Mouse (Mus musculus) liver, embryonic 14.5 days (tissue): ENCODE results near the gene Masp2. TPM values are rescaled to one million over a fixed set of nuclear protein-coding genes. Genes with fewer than 3 reads are reported as not detected.

ENCODE experiments used
- ATAC-seq: fragments of 200-750 bp; cut with Nextera tagmentation; 2 replicates; pipeline ENCODE4 v1.8.0; 2017; ENCODE audit warnings: moderate number of reproducible peaks, mild to moderate bottlenecking, moderate library complexity; ENCODE audit not compliant: insufficient read depth
- DNase-seq, 3 experiments: peaks; one replicate each; pipeline ENCODE4 v3.0.0-alpha.2; 2012 to 2013; ENCODE audit warnings: low read depth in 3 of 3, low spot score in 3 of 3
- H3K27ac ChIP-seq: fragments of 300-500 bp; sonication (generic); 2 replicates; pipeline ENCODE4 v1.5.1; 2014; ENCODE audit warnings: moderate library complexity, mild to moderate bottlenecking, control low read depth, inconsistent platforms
- H3K27me3 ChIP-seq: fragments of 300-500 bp; sonication (generic); 2 replicates; pipeline ENCODE4 v1.6.1; 2014; ENCODE audit warnings: mild to moderate bottlenecking, low read length, moderate library complexity; ENCODE audit not compliant: control insufficient read depth, insufficient read depth
- H3K36me3 ChIP-seq: fragments of 300-500 bp; sonication (generic); replicated peaks from 2 replicates; pipeline ENCODE4 v1.6.1; 2014; ENCODE audit warnings: low read depth; ENCODE audit not compliant: control insufficient read depth, insufficient read depth
- H3K4me1 ChIP-seq, 2 experiments: fragments of 200-500 bp in 1 of 2; fragments of 300-500 bp in 1 of 2; sonication (generic) in 1 of 2; replicated peaks; 2 replicates each; pipeline ENCODE4 v1.6.1; 2012 to 2014; ENCODE audit warnings: antibody characterized with exemption in 1 of 2, inconsistent platforms in 1 of 2, low read length in 1 of 2; ENCODE audit not compliant: control insufficient read depth in 2 of 2, insufficient read depth in 2 of 2
- H3K4me2 ChIP-seq: fragments of 300-500 bp; sonication (generic); 2 replicates; pipeline ENCODE4 v1.6.1; 2014; ENCODE audit warnings: low read depth, mild to moderate bottlenecking, control low read depth, moderate library complexity
- H3K4me3 ChIP-seq, 2 experiments: fragments of 200-500 bp in 1 of 2; fragments of 300-500 bp in 1 of 2; sonication (generic) in 1 of 2; 2 replicates each; pipeline ENCODE4 v1.5.1; 2012 to 2014; ENCODE audit warnings: low read depth in 2 of 2, low read length in 2 of 2, mild to moderate bottlenecking in 2 of 2, control low read depth in 1 of 2, inconsistent platforms in 1 of 2, moderate library complexity in 1 of 2; ENCODE audit not compliant: insufficient read depth in 1 of 2
- H3K9ac ChIP-seq: fragments of 300-500 bp; sonication (generic); replicated peaks from 2 replicates; pipeline ENCODE4 v1.6.1; 2014; ENCODE audit warnings: mild to moderate bottlenecking, control low read depth, moderate library complexity
- H3K9me3 ChIP-seq: fragments of 300-500 bp; sonication (generic); 2 replicates; pipeline ENCODE4 v1.6.1; 2016; ENCODE audit warnings: low read length, mixed read lengths; ENCODE audit not compliant: control insufficient read depth
- CTCF ChIP-seq: IDR thresholded peaks from 2 replicates; pipeline ENCODE4 v1.5.1; 2016; ENCODE audit warnings: antibody characterized with exemption, low read depth, control low read depth
- EP300 ChIP-seq: IDR thresholded peaks from 2 replicates; pipeline ENCODE4 v1.6.1; 2016; ENCODE audit warnings: antibody characterized with exemption, low read depth
- WGBS: fragments of 180-500 bp; shearing (Covaris S2); extraction: QIAGEN DNeasy Blood & Tissue Kit; methylation state at CpG from one replicate; pipeline ENCODE4 v1.1.7; 2014; ENCODE audit not compliant: insufficient replicate concordance; 5-methylcytosine and 5-hydroxymethylcytosine counted together
- polyA plus RNA-seq, 2 experiments: library from polyadenylated mRNA; depleted of rRNA in 1 of 2; stranded (reverse) in 1 of 2; unstranded in 1 of 2; fragments of >200 nt; fragmentation: Nextera tagmentation in 1 of 2; extraction: Ambion mirVana in 1 of 2; gene quantifications; 2 replicates each; pipeline versions ENCODE4 v1.2.1 to v1.2.3; 2012 to 2014

Masp2 gene
- polyA plus RNA-seq, 2 experiments, result 20.6 to 28.9 TPM

DNA sequence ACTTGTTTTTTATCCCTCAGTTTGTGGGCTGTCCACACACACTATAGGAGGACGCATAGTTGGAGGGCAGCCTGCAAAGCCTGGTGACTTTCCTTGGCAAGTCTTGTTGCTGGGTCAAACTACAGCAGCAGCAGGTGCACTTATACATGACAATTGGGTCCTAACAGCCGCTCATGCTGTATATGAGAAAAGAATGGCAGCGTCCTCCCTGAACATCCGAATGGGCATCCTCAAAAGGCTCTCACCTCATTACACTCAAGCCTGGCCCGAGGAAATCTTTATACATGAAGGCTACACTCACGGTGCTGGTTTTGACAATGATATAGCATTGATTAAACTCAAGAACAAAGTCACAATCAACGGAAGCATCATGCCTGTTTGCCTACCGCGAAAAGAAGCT, 11.4 kb downstream of the Masp2 start:
- ATAC-seq (no peak), DNase-seq (no peak)
- H3K36me3 ChIP-seq, result peaks cover 52% of the 10 kb centered on the region
- no peaks in the 10 kb centered on the region for H3K4me1 ChIP-seq
- WGBS, result 83% methylated on average over 9 of the region's 9 CpGs
- no peaks in the 10 kb centered on the region for H3K9me3 ChIP-seq
- no peak overlapping the region for H3K9ac ChIP-seq
- no peaks in the 10 kb centered on the region for H3K27me3 ChIP-seq
- no peak overlapping the region for H3K27ac ChIP-seq
- TF ChIP-seq CTCF, result no peak
- no peak for TF ChIP-seq EP300
- no peak overlapping the region for H3K4me2 ChIP-seq
- no peak overlapping the region for H3K4me3 ChIP-seq

DNA sequence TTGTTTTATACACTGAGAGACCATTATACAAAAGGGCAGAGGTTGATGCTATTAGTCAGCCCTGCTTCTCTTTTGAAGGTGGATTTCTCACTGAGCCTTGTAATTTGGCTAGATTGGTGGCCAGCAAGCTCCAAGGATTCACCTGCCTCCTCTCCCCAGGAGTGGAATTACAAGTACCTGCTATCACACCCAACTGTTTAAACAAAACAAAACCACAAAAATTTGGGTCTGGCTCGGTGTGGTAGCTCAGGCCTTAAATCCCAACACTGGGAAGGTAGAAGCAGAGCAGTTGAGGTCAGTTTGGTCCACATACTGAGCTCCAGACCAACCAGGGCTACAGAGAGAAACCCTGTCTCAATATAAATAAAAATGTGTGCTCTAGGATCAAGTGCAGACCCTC, 17.5 kb downstream of the Masp2 start:
- ATAC-seq, result no peak
- Histone ChIP-seq H3K4me2 (no peak overlapping the region), H3K9me3 (no peaks in the 10 kb centered on the region), H3K9ac (no peak overlapping the region), H3K27me3 (no peaks in the 10 kb centered on the region), H3K27ac (no peak overlapping the region), H3K36me3 (peaks cover 95% of the 10 kb centered on the region), H3K4me3 (no peak overlapping the region), H3K4me1 (peaks cover 0 to 9% of the 10 kb centered on the region in 2 experiments; a peak in 2 of 4 replicates)
- DNase-seq, result no peak
- TF ChIP-seq CTCF, result no peak
- TF ChIP-seq EP300, result no peak
- 52% methylated on average over 1 of the region's 1 CpGs for WGBS

DNA sequence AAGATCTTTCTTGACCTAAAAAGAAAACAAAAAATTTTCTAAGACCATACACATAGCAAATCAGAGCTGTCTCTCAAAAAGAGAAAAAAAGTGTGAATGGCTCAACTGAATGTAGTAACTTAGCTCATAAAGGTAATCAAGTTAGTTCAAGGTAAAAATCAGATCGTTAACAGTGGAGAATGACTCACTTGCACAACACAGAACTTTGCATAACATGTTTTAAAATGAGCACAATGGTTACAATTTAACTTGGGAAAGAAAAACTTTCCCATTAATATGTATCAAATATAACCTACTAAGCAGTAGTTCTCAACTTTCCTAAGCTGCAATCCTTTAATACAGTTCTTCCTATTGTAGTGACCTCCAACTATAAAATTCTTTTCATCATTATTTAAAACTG, 18.4 kb downstream of the Masp2 start:
- Histone ChIP-seq H3K4me3 (no peak overlapping the region), H3K27ac (no peak overlapping the region), H3K4me1 (peaks cover 0 to 13% of the 10 kb centered on the region in 2 experiments; a peak in 2 of 4 replicates), H3K36me3 (peaks cover 90% of the 10 kb centered on the region), H3K9me3 (no peaks in the 10 kb centered on the region), H3K4me2 (no peak overlapping the region), H3K27me3 (no peaks in the 10 kb centered on the region), H3K9ac (no peak overlapping the region)
- 84% methylated on average over 1 of the region's 1 CpGs for WGBS
- TF ChIP-seq CTCF (no peak), EP300 (no peak)
- DNase-seq (no peak), ATAC-seq (no peak)

DNA sequence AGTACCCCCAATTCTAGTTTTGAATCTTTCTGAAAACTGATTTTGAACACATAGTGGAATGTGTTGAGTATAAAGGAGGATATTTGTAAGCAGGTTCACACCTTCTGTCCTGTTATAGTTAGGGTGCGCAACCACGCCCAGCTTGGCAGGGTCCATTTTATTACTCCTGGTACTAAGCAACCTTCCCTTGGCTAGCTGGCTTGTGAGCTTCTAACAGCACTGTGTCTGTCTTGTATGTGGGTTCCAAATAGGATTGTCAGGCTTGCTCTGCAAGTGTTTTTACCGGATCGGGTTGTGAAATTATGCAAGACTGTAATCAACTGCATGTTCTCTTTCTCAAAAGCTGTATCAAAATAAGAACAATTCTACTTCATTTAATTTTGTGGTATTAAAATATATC, 20.1 kb downstream of the Masp2 start:
- no peak for TF ChIP-seq CTCF
- TF ChIP-seq EP300, result no peak
- H3K27ac ChIP-seq, result no peak overlapping the region

DNA sequence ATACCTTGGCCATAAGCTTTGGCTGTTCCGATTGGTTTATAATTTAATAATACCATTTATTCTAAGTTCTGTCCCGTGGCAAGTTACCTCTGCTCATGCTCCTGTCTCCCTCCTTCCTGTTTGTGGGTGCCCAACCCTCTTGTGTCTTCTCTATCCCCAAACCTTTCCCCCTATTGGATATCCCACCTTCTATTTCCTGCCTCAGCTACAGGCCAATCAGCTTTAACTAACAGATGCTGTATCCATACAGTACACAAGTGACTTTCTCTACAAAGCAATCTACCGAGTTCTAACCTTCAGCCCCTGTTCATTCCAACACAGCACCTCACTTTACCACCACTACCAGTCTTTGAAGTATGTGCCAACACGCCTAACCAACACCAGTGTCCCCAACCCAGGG, 21.3 kb downstream of the Masp2 start:
- H3K4me3 ChIP-seq, result no peak overlapping the region
- TF ChIP-seq CTCF (no peak), EP300 (no peak)
- 78% methylated on average over 4 of the region's 4 CpGs for WGBS
- DNase-seq, result no peak
- H3K27me3 ChIP-seq, result no peaks in the 10 kb centered on the region
- peaks cover 6 to 18% of the 10 kb centered on the region in 2 experiments; a peak in 3 of 4 replicates for H3K4me1 ChIP-seq
- no peak for ATAC-seq
- H3K9me3 ChIP-seq, result no peaks in the 10 kb centered on the region
- no peak overlapping the region for H3K9ac ChIP-seq
- peak overlapping the region; percentile 4; the same call in 1 of the 2 replicates for H3K4me2 ChIP-seq
- H3K36me3 ChIP-seq, result peaks cover 65% of the 10 kb centered on the region
- H3K27ac ChIP-seq, result no peak overlapping the region

More for the DNA sequence above, 20.1 kb downstream of the Masp2 start:
- Histone ChIP-seq H3K4me1 (peaks cover 5 to 17% of the 10 kb centered on the region in 2 experiments; a peak in 3 of 4 replicates), H3K4me3 (no peak overlapping the region), H3K4me2 (no peak overlapping the region), H3K9me3 (no peaks in the 10 kb centered on the region), H3K9ac (no peak overlapping the region), H3K27me3 (no peaks in the 10 kb centered on the region), H3K36me3 (peaks cover 73% of the 10 kb centered on the region)
- WGBS, result 91% methylated on average over 4 of the region's 4 CpGs
- DNase-seq (no peak), ATAC-seq (no peak)
